Mouse (Mus musculus) layer of hippocampus, postnatal 25 days (tissue): Measurements from ENCODE around the gene Ada. TPM values are rescaled to one million over a fixed set of nuclear protein-coding genes. Genes with fewer than 3 reads are reported as not detected.

ENCODE experiments used
- DNase-seq, 2 experiments: peaks; one replicate each; pipeline ENCODE4 v3.0.0; 2022; ENCODE audit warnings: mixed read lengths in 2 of 2, low spot score in 1 of 2; ENCODE audit errors: extremely low spot score in 1 of 2
- total RNA-seq, 2 experiments: library from RNA; stranded (reverse); gene quantifications; 2 replicates each; pipeline ENCODE4 v1.2.3; 2021

Gene Ada
- 1 to 10 TPM; 1.2 to 1.5 TPM for total RNA-seq

GRCm38 (mm10) chr2:163749647-163750611 is at the start of gene Ada:
Gene Ada, minus strand, starts transcription at chr2:163750239.
- DNase-seq, result peak in 1 of 2 experiments; percentile 53

GRCm38 (mm10) chr2:163798411-163798810 is 48.4 kb upstream of the Ada start:
- DNase-seq, result no peak

GRCm38 (mm10) chr2:163788484-163788883 is 38.4 kb upstream of the Ada start:
- DNase-seq, result peak; percentile 54 to 75

DNA sequence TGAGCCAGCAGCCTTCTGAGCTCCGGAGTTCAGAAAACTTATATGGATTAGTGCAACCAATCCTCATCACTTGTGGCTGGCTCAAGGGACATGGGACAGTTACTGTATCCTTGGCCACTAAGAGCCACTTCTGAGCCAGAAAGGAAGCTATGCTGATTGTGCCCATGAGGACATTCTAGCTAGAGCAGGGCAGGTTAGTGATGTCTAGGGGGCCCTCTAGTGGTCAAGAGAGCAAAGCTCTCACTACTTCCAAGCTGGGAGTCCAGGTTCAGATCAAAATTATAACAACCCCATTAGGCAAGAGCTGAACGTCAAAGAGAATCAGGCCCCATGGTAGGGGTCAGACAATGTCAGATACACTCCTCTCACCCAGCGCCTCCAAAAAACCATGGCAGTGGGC is 37.7 kb upstream of the Ada start:
- DNase-seq, result peak in 1 of 2 experiments; percentile 19

GRCm38 (mm10) chr2:163787086-163787485 is 37.0 kb upstream of the Ada start:
- DNase-seq, result no peak

GRCm38 (mm10) chr2:163783901-163784300 is 33.9 kb upstream of the Ada start:
- no peak for DNase-seq

DNA sequence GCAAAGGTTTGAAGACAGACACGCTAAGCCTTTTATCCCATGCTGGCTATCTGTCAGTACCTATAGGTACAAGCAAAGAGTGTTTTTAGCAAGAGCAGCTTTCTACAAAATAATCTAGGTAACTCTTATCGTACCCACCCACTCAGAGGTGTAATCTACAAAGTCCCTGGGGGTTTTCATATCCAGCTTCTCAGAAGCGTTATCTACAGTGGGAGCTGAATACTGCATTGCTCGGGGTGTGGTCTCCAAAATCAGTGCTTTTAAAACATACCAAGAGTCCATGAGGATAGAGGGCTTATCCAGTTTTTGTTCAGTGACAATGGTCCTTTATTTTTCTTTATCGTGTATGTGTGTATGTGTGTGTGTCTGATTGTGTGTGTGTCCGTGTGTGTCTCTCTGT is 33.3 kb upstream of the Ada start:
- DNase-seq, result no peak

DNA sequence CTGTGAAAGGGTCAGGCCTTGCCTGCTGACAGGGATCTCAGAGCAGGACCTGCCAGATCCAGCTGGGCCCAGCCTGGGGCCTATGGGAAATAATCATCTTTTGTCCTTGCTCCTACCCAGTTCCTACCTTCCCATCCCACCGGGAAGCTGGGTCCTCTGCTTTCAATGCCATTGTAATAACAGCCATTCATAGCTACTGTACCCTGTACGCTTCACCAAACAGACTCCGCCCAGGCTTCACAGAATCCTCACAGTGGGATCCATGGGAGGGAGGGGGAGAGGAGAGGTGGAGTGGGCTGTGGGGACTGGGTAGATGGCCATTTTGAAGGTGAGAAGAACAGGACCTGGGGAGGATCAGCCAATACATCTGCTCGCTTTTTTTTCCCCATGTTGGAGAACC is 28.9 kb upstream of the Ada start:
- DNase-seq, result no peak

GRCm38 (mm10) chr2:163777061-163777460 is 27.0 kb upstream of the Ada start:
- DNase-seq, result no peak

GRCm38 (mm10) chr2:163776661-163777060 is 26.6 kb upstream of the Ada start:
- no peak for DNase-seq

- no peak for DNase-seq
Measured at GRCm38 (mm10) chr2:163770731-163771130, 20.7 kb upstream of the Ada start.

- DNase-seq, result no peak
Measured at GRCm38 (mm10) chr2:163766890-163767289, 16.9 kb upstream of the Ada start.

DNA sequence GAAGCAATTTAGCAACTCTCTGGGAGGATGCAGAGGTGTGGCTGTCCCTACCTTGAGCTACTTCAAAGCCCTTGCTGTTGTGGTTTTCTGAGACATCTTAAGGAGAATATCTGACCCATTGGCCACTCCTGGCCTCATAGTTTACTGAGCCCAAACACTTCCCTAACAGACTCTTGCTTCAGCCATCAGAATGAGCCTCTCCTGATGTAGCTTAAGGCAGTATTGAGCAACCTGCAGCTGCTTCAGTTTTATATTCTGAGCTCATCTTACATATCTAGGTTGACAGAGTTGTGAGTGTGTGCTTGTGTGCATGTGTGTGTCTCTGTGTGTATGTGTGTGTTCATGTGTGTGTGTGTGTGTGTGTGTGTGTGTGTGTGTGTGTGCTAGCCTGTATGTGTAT is 16.2 kb upstream of the Ada start:
- no peak for DNase-seq

DNA sequence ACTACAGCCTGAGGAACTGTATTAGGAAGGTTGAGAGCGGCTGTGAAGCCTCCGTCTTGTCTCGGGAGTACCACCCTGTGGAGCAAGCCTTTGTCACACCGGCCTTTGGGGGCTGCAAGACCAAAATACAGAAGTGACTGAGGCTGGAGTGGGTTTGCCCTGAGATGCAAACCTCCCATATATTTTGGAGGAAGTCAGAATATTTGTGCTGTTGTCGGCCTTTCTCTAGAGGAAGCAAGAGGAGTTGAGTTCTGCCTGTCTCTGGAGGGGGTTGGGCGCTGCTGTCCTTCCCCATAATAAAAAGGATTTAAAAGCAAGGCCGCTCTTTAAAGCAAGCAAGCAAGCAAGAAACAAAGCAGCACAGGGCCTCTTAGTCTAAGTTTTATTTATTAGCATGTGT is 11.4 kb upstream of the Ada start:
- no peak for DNase-seq

- no peak for DNase-seq
Measured at GRCm38 (mm10) chr2:163760589-163760988, 10.6 kb upstream of the Ada start.

DNA sequence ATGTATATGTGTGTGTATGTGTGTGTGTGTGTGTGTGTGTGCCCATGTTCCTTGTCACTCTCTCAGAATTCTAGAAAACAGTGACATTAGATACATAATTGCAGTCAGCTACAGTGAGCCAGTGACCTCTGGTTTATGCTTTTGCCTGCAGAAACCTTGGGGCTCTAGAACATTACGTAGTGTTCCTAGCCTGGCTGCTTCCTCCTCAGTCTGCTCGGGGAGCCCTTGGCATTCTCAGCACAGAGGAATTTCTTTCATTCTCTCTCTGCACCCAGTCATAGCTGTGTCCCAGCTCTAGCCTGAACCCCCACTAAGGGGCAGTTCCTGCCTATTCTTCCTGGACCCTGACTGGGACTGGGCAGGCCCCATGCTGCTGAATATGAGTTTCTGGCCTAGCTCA is 8.1 kb upstream of the Ada start:
- DNase-seq, result no peak

DNA sequence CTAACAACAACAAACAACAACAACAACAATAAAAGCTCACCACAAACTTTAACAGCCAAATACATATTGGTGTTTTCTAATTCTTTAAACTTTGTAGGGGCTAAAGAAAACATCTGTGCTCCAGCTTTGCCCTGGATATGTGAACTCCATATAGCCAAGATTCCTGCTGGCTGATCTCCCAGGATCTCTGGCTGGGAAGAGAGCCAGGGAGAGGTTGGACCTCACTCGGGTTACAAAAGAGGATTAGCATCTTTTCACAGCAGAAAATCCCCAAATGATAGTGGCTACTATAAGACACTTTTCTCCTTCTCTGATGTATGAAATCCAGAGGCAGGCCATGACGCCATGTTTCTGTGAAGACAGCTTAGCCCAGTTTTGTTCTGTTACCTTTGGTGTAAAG is 6.7 kb upstream of the Ada start:
- no peak for DNase-seq

- DNase-seq, result no peak
Measured at GRCm38 (mm10) chr2:163754228-163754627, 4.2 kb upstream of the Ada start.

DNA sequence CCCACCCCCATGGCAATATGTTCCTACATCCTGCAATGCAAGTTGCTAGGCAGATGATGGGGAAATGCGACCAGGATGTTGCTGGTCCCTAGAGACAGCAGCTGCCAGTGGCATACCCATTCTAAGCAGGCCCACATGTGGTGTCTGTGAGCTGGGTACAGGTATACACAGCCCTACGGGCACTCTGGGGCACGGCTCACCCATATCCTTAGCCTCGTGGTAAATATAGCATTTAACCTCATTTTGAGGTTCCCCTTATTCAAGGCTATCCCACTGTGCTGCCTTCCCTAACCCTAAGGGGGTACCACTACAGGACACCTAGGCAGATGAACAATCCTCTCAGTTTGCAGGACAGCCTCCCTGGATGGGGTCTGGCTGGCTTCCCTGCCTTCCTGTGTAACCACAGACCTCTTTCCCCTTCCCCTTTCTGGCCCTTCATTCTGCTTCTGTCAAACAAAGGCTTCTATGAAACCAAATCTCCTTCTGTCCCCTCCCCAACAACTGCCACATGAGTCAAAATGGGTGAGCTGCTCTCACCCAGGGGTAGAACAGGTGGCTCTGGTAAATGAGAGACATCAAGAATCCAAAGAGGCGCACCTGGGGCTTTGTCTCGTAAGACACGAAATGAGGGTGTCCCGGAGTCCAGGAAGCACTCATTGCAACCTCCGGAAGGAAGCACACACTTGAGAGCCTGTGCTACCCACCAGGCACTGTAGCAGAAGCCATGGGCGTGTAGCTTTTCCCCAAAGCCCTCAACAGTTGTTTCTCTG is 5.1 kb downstream of the Ada start:
- no peak for DNase-seq

DNA sequence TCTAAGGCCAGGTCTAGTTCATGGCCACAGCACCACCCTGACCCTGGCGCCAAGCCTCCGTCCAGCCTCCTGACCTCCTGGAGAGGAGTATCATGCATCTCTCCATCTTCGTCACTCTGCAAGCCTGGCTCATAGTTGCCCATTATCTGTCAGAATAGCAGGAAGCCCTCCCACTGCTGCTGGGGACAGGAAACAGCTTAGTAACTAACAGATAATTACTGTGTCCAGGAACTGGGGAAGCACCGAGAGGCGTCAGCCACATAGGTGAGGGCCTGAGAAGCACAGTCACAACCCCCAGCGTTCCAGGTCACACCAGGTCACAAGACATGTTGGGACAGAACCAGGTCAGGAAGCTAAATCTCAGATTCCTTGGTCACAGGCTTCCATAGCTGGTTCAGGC is 6.7 kb downstream of the Ada start:
- DNase-seq, result no peak

GRCm38 (mm10) chr2:163742656-163743055 is 7.4 kb downstream of the Ada start:
- DNase-seq, result no peak
